Mouse (Mus musculus): ENCODE results near the gene Cntnap5a. TPM values are rescaled to one million over a fixed set of nuclear protein-coding genes. Genes with fewer than 3 reads are reported as not detected.

The Cntnap5a gene
- polyA plus RNA-seq, 1 experiment: 0.02 TPM

- H3K4me2 ChIP-seq (ENCODE audit: low read depth): no peak overlapping the region
- H3K79me2 ChIP-seq (ENCODE audit: control insufficient read depth, insufficient read depth): no peaks in the 10 kb centered on the region
- H3K27me3 ChIP-seq (ENCODE audit: control insufficient read depth, insufficient read depth, insufficient read length): no peaks in the 10 kb centered on the region
- TF ChIP-seq REST (IDR thresholded peaks at IDR 0.05; ENCODE audit: insufficient read depth, insufficient read length): no peak
- TF ChIP-seq POLR2A (IDR thresholded peaks at IDR 0.05; ENCODE audit: insufficient read length, low read depth): no peak
- TF ChIP-seq SRF (IDR thresholded peaks at IDR 0.05; ENCODE audit: control insufficient read depth, insufficient read length, low read depth): no peak
- TF ChIP-seq CEBPB (IDR thresholded peaks at IDR 0.05; ENCODE audit: insufficient read depth, poor library complexity, severe bottlenecking): no peak
- no peak for TF ChIP-seq USF1 (IDR thresholded peaks at IDR 0.05; ENCODE audit: low read depth)
- TF ChIP-seq TCF3 (IDR thresholded peaks at IDR 0.05; ENCODE audit: insufficient read length, low read depth): no peak
- TF ChIP-seq MAX (IDR thresholded peaks at IDR 0.05; ENCODE audit: low read depth): no peak
- no peak for TF ChIP-seq TCF12 (IDR thresholded peaks at IDR 0.05; ENCODE audit: insufficient read depth, poor library complexity, severe bottlenecking)
- TF ChIP-seq E2F4 (IDR thresholded peaks at IDR 0.05; ENCODE audit: insufficient read depth): no peak
- TF ChIP-seq MYOG (IDR thresholded peaks at IDR 0.05; ENCODE audit: control insufficient read depth in 1 of 3, insufficient read depth in 1 of 3, insufficient read length in 2 of 3, low read depth in 2 of 3): no peak
- H3K36me3 ChIP-seq (ENCODE audit: control insufficient read depth, insufficient read depth): no peaks in the 10 kb centered on the region
- H3K4me3 ChIP-seq: no peak overlapping the region
- H3ac ChIP-seq (ENCODE audit: control insufficient read depth, insufficient read length): no peak overlapping the region
Measured at GRCm38 (mm10) chr1:116428396-116428795, 743.8 kb downstream of the Cntnap5a start.

DNA sequence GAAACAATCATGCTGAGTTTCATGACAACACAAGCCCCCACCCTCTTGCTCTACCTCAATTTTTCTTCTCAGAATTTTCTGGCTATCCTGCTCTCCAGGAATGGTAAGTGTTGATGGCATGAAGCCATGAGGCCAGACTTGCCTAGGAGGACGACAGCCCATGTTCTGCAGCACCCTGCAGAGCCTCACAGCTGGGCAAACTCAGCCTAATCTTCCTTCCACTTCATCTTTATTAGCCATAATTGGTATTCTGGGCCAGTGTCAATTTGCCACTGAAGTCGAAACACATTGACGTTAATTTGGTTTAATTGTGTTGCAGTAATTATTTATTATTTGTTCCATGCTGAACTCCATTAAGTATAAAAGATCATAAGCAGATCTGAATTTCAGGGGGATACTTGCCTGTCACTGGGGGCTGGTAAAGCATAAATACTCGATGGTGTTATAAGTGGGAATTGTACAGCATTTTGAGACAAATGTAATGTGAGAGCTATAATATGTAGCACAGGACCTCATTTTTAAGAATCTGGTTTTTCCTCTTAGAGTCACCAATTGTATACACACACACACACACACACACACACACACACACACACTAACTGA lies 770.7 kb downstream of the Cntnap5a start:
- Histone ChIP-seq H3K4me3 (no peak overlapping the region), H3ac (ENCODE audit: control insufficient read depth, insufficient read length) (no peak overlapping the region), H3K36me3 (ENCODE audit: control insufficient read depth, insufficient read depth) (no peaks in the 10 kb centered on the region), H3K4me2 (ENCODE audit: low read depth) (no peak overlapping the region), H3K79me2 (ENCODE audit: control insufficient read depth, insufficient read depth) (no peaks in the 10 kb centered on the region), H3K27me3 (ENCODE audit: control insufficient read depth, insufficient read depth, insufficient read length) (no peaks in the 10 kb centered on the region)
- no peak for TF ChIP-seq SRF (IDR thresholded peaks at IDR 0.05; ENCODE audit: control insufficient read depth, insufficient read length, low read depth)
- no peak for TF ChIP-seq TCF3 (IDR thresholded peaks at IDR 0.05; ENCODE audit: insufficient read length, low read depth)
- TF ChIP-seq REST (IDR thresholded peaks at IDR 0.05; ENCODE audit: insufficient read depth, insufficient read length): no peak
- TF ChIP-seq MAX (IDR thresholded peaks at IDR 0.05; ENCODE audit: low read depth): no peak
- no peak for TF ChIP-seq CEBPB (IDR thresholded peaks at IDR 0.05; ENCODE audit: insufficient read depth, poor library complexity, severe bottlenecking)
- no peak for TF ChIP-seq MYOG (IDR thresholded peaks at IDR 0.05; ENCODE audit: control insufficient read depth in 1 of 3, insufficient read depth in 1 of 3, insufficient read length in 2 of 3, low read depth in 2 of 3)
- no peak for TF ChIP-seq E2F4 (IDR thresholded peaks at IDR 0.05; ENCODE audit: insufficient read depth)
- TF ChIP-seq POLR2A (IDR thresholded peaks at IDR 0.05; ENCODE audit: insufficient read length, low read depth): no peak
- TF ChIP-seq POLR2AphosphoS2 (IDR thresholded peaks at IDR 0.05; ENCODE audit: insufficient read length, low read depth): no peak
- TF ChIP-seq MYOD1 (IDR thresholded peaks at IDR 0.05; ENCODE audit: control insufficient read depth in 1 of 3, insufficient read length in 2 of 3, low read depth in 2 of 3): no peak
- no peak for TF ChIP-seq TCF12 (IDR thresholded peaks at IDR 0.05; ENCODE audit: insufficient read depth, poor library complexity, severe bottlenecking)
- TF ChIP-seq USF1 (IDR thresholded peaks at IDR 0.05; ENCODE audit: low read depth): no peak

GRCm38 (mm10) chr1:116477703-116478102 lies 793.1 kb downstream of the Cntnap5a start:
- H3K27me3 ChIP-seq (ENCODE audit: control insufficient read depth, insufficient read depth, insufficient read length): no peaks in the 10 kb centered on the region
- H3K4me2 ChIP-seq (ENCODE audit: low read depth): no peak overlapping the region
- no peak for TF ChIP-seq TCF3 (IDR thresholded peaks at IDR 0.05; ENCODE audit: insufficient read length, low read depth)
- TF ChIP-seq TCF12 (IDR thresholded peaks at IDR 0.05; ENCODE audit: insufficient read depth, poor library complexity, severe bottlenecking): no peak
- TF ChIP-seq MAX (IDR thresholded peaks at IDR 0.05; ENCODE audit: low read depth): no peak
- H3ac ChIP-seq (ENCODE audit: control insufficient read depth, insufficient read length): no peak overlapping the region
- no peak overlapping the region for H3K4me3 ChIP-seq
- H3K79me2 ChIP-seq (ENCODE audit: control insufficient read depth, insufficient read depth): no peaks in the 10 kb centered on the region
- no peaks in the 10 kb centered on the region for H3K36me3 ChIP-seq (ENCODE audit: control insufficient read depth, insufficient read depth)

- no peak for TF ChIP-seq MYOD1 (IDR thresholded peaks at IDR 0.05; ENCODE audit: control insufficient read depth in 1 of 3, insufficient read length in 2 of 3, low read depth in 2 of 3)
- no peak for TF ChIP-seq CEBPB (IDR thresholded peaks at IDR 0.05; ENCODE audit: insufficient read depth, poor library complexity, severe bottlenecking)
- TF ChIP-seq POLR2A (IDR thresholded peaks at IDR 0.05; ENCODE audit: insufficient read length, low read depth): no peak
- TF ChIP-seq USF1 (IDR thresholded peaks at IDR 0.05; ENCODE audit: low read depth): no peak
- no peak for TF ChIP-seq E2F4 (IDR thresholded peaks at IDR 0.05; ENCODE audit: insufficient read depth)
- TF ChIP-seq SRF (IDR thresholded peaks at IDR 0.05; ENCODE audit: control insufficient read depth, insufficient read length, low read depth): no peak
- no peak overlapping the region for H3K4me3 ChIP-seq
- H3K27me3 ChIP-seq (ENCODE audit: control insufficient read depth, insufficient read depth, insufficient read length): no peaks in the 10 kb centered on the region
- H3ac ChIP-seq (ENCODE audit: control insufficient read depth, insufficient read length): no peak overlapping the region
- no peaks in the 10 kb centered on the region for H3K36me3 ChIP-seq (ENCODE audit: control insufficient read depth, insufficient read depth)
- H3K79me2 ChIP-seq (ENCODE audit: control insufficient read depth, insufficient read depth): no peaks in the 10 kb centered on the region
- H3K4me2 ChIP-seq (ENCODE audit: low read depth): no peak overlapping the region
Measured at GRCm38 (mm10) chr1:116488780-116489569, 804.4 kb downstream of the Cntnap5a start.

Measured in myocyte (in vitro differentiated cells).